Mouse (Mus musculus) liver, postnatal 0 days (tissue): ENCODE measurements around the gene Rps12. TPM values are rescaled to one million over a fixed set of nuclear protein-coding genes. Genes with fewer than 3 reads are reported as not detected.
A peak's percentile ranks its signal among the peaks of the same experiment; 100 is the strongest.

Experiments used
- ATAC-seq: fragments of 200-750 bp; cut with Nextera tagmentation; 2 replicates; pipeline ENCODE4 v1.8.0; 2017; ENCODE audit warnings: mild to moderate bottlenecking, moderate library complexity
- DNase-seq: peaks from one replicate; pipeline ENCODE4 v3.0.0-alpha.2; 2016
- H3K27ac ChIP-seq: fragments of 300-500 bp; sonication (generic); 2 replicates; pipeline ENCODE4 v1.5.1; 2014; ENCODE audit warnings: antibody characterized with exemption, moderate library complexity, mild to moderate bottlenecking, low read depth
- H3K27me3 ChIP-seq: fragments of 300-500 bp; sonication (generic); 2 replicates; pipeline ENCODE4 v1.6.1; 2014; ENCODE audit warnings: low read length, control low read depth, mixed read lengths; ENCODE audit not compliant: insufficient read depth
- H3K36me3 ChIP-seq: fragments of 300-500 bp; sonication (generic); replicated peaks from 2 replicates; pipeline ENCODE4 v1.6.1; 2014; ENCODE audit warnings: mild to moderate bottlenecking, control low read depth, low read length, moderate library complexity, mixed read lengths; ENCODE audit not compliant: insufficient read depth
- H3K4me1 ChIP-seq: fragments of 300-500 bp; sonication (generic); 2 replicates; pipeline ENCODE4 v1.6.1; 2014; ENCODE audit warnings: antibody characterized with exemption, mild to moderate bottlenecking, control low read depth; ENCODE audit not compliant: insufficient read depth
- H3K4me2 ChIP-seq: fragments of 300-500 bp; sonication (generic); 2 replicates; pipeline ENCODE4 v1.6.1; 2014; ENCODE audit warnings: low read depth, mild to moderate bottlenecking, low read length, moderate library complexity, mixed read lengths
- H3K4me3 ChIP-seq: fragments of 300-500 bp; sonication (generic); 2 replicates; pipeline ENCODE4 v1.5.1; 2014; ENCODE audit warnings: low read depth, low read length
- H3K9ac ChIP-seq: fragments of 300-500 bp; sonication (generic); replicated peaks from 2 replicates; pipeline ENCODE4 v1.6.1; 2014; ENCODE audit warnings: mild to moderate bottlenecking, moderate library complexity
- H3K9me3 ChIP-seq: fragments of 300-500 bp; sonication (generic); 2 replicates; pipeline ENCODE4 v1.6.1; 2016; ENCODE audit warnings: mild to moderate bottlenecking, control low read depth, low read length, mixed read lengths
- CTCF ChIP-seq: sonication (generic); IDR thresholded peaks from 2 replicates; pipeline ENCODE4 v1.5.1; 2016; ENCODE audit warnings: antibody characterized with exemption, low read depth
- EP300 ChIP-seq: IDR thresholded peaks from 2 replicates; pipeline ENCODE4 v1.6.1; 2016; ENCODE audit warnings: antibody characterized with exemption, low read depth, mild to moderate bottlenecking
- WGBS: fragments of 180-500 bp; shearing (Covaris S2); extraction: QIAGEN DNeasy Blood & Tissue Kit; methylation state at CpG from one replicate; pipeline ENCODE4 v1.1.7; 2014; ENCODE audit not compliant: insufficient replicate concordance; 5-methylcytosine and 5-hydroxymethylcytosine counted together
- polyA plus RNA-seq: library from polyadenylated mRNA; unstranded; fragments of >200 nt; fragmentation: Nextera tagmentation; extraction: Ambion mirVana; gene quantifications from 2 replicates; pipeline ENCODE4 v1.2.1, GENCODE M21; 2015

The Rps12 gene
- polyA plus RNA-seq, 1 experiment from 2014 or later: 149 TPM

- H3K27me3 ChIP-seq: no peaks in the 10 kb centered on the region
- no peak overlapping the region for H3K27ac ChIP-seq
- H3K9ac ChIP-seq: no peak overlapping the region
- no peaks in the 10 kb centered on the region for H3K36me3 ChIP-seq
- H3K4me2 ChIP-seq: no peak overlapping the region
- TF ChIP-seq EP300 (no peak), CTCF (no peak)
- ATAC-seq (no peak), DNase-seq (no peak)
- 65% methylated on average over 11 of the region's 11 CpGs for WGBS
- no peaks in the 10 kb centered on the region for H3K9me3 ChIP-seq
- H3K4me1 ChIP-seq: no peaks in the 10 kb centered on the region
- no peak overlapping the region for H3K4me3 ChIP-seq
Observed at GRCm38 (mm10) chr10:23812852-23813766, 26.0 kb upstream of the Rps12 start.

DNA sequence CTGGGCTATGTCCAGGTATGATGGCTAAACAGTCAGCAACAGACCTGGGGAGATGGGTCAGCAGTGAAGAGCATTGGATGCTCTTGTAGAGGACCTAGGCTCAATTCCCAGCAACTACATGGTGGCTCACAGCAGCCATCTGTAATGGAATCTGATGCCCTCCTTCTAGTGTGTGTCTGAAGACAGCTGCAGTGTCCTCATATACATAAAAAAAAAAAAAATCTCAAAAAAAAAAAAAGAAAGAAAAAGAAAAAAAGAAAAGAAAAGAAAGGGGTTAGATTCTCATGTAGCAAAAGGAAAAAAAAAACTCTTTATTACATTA lies 25.3 kb upstream of the Rps12 start:
- no peak for ATAC-seq
- Histone ChIP-seq H3K36me3 (no peaks in the 10 kb centered on the region), H3K4me1 (no peaks in the 10 kb centered on the region), H3K9me3 (no peaks in the 10 kb centered on the region), H3K27me3 (no peaks in the 10 kb centered on the region), H3K4me2 (no peak overlapping the region), H3K4me3 (no peak overlapping the region), H3K27ac (no peak overlapping the region), H3K9ac (no peak overlapping the region)
- DNase-seq: no peak
- TF ChIP-seq CTCF: no peak
- TF ChIP-seq EP300: no peak

- Histone ChIP-seq H3K9me3 (no peaks in the 10 kb centered on the region), H3K27ac (peak overlapping the region; percentile 72), H3K4me3 (no peak overlapping the region), H3K4me1 (no peaks in the 10 kb centered on the region), H3K4me2 (no peak overlapping the region), H3K36me3 (no peaks in the 10 kb centered on the region), H3K27me3 (no peaks in the 10 kb centered on the region), H3K9ac (no peak overlapping the region)
- DNase-seq (peak; percentile 78), ATAC-seq (peak; percentile 92)
- 44% methylated on average over 8 of the region's 12 CpGs for WGBS
- TF ChIP-seq CTCF (peak; percentile 84), EP300 (no peak)
Observed at GRCm38 (mm10) chr10:23811635-23812437, 24.8 kb upstream of the Rps12 start.

- H3K4me2 ChIP-seq: no peak overlapping the region
- no peak for DNase-seq
- H3K4me1 ChIP-seq: no peaks in the 10 kb centered on the region
- H3K9ac ChIP-seq: no peak overlapping the region
- H3K27me3 ChIP-seq: no peaks in the 10 kb centered on the region
- WGBS: 65% methylated on average over 4 of the region's 4 CpGs
- ATAC-seq: no peak
- H3K4me3 ChIP-seq: no peak overlapping the region
- H3K9me3 ChIP-seq: no peaks in the 10 kb centered on the region
- TF ChIP-seq EP300: no peak
- TF ChIP-seq CTCF: no peak
- H3K27ac ChIP-seq: no peak overlapping the region
- H3K36me3 ChIP-seq: 0 out of 2 replicates have a peak, but pooled peaks cover 2% of the 10 kb centered on the region
Observed at GRCm38 (mm10) chr10:23806201-23806600, 19.1 kb upstream of the Rps12 start.

DNA sequence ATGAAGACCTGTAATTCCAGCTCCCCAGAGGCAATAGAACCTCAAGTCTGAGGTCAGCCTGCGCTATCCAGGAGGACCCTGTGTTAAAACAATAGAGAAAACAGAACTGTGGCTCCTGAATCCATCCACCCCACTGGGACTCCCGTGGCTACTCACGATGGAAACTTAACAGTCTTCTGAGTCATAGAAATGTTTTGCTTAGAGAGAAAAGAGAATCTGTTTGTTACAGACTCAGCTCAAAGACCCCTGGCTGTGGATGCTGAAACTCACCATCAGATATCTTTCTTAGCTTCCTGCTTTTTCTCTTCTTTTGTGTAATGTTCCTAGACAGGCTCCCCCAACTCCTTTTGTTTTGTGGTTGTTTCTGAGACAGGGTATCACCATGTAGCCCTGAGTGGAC lies 17.6 kb upstream of the Rps12 start:
- Histone ChIP-seq H3K4me1 (0 out of 2 replicates have a peak, but pooled peaks cover 2% of the 10 kb centered on the region), H3K27ac (no peak overlapping the region), H3K9ac (no peak overlapping the region), H3K9me3 (no peaks in the 10 kb centered on the region), H3K36me3 (0 out of 2 replicates have a peak, but pooled peaks cover 2% of the 10 kb centered on the region), H3K4me2 (no peak overlapping the region), H3K4me3 (no peak overlapping the region), H3K27me3 (no peaks in the 10 kb centered on the region)
- ATAC-seq (no peak), DNase-seq (no peak)
- 85% methylated on average over 3 of the region's 3 CpGs for WGBS
- TF ChIP-seq CTCF (no peak), EP300 (no peak)

- no peak for DNase-seq
- Histone ChIP-seq H3K9me3 (no peaks in the 10 kb centered on the region), H3K4me2 (no peak overlapping the region), H3K27ac (no peak overlapping the region), H3K9ac (no peak overlapping the region), H3K36me3 (0 out of 2 replicates have a peak, but pooled peaks cover 2% of the 10 kb centered on the region), H3K4me3 (no peak overlapping the region), H3K4me1 (0 out of 2 replicates have a peak, but pooled peaks cover 2% of the 10 kb centered on the region), H3K27me3 (no peaks in the 10 kb centered on the region)
- whole genome bisulfite sequencing: 32% methylated on average over 3 of the region's 3 CpGs
- ATAC-seq: no peak
- TF ChIP-seq EP300: no peak
Observed at GRCm38 (mm10) chr10:23802911-23803310, 15.8 kb upstream of the Rps12 start.
